Mouse (Mus musculus): ENCODE results near the gene Scn4a. TPM values are rescaled to one million over a fixed set of nuclear protein-coding genes. Genes with fewer than 3 reads are reported as not detected.
"Not testable (repeated sequence)": the region's sequence is repeated elsewhere in the genome, so short reads cannot be mapped to it uniquely, and the experiment has no call there.

The Scn4a gene
- total and polyA plus RNA-seq, 3 experiments: 11.9 to 22.8 (median 22.1) TPM

DNA sequence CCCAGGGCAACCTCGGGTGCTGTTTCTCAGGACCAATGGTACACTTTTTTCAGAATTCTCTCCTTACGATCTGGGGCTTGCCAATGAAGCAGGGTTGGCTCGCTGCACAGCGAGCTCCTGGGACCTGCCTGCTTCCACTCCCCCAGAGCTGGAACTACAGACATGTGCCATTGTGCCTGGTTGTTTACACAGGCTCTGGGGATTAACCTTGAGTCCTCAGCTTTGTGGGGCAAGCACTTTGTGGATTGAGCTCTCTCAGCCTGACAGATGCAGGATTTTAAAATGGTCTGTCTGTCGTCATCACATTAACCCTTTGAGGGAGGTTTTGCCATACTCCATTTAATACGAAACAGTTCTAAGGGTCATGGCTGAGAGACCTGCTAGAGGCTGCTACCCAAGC, 8.2 kb downstream of the Scn4a start:
- intact Hi-C loops (cut with DNase I): no loop called here
- no peaks in the 10 kb centered on the region for H3K27me3 ChIP-seq (ENCODE audit: control insufficient read depth, insufficient read depth, low read length)
- H3K9ac ChIP-seq (ENCODE audit: low read depth, low read length): no peak overlapping the region
- no peaks in the 10 kb centered on the region for H3K36me3 ChIP-seq (ENCODE audit: control insufficient read depth, insufficient read depth, low read length)
- TF ChIP-seq POLR2A (IDR thresholded peaks at IDR 0.05; ENCODE audit: insufficient read depth, low read depth, low read length) (no peak), CTCF (IDR thresholded peaks at IDR 0.05) (no peak), EP300 (IDR thresholded peaks at IDR 0.05; ENCODE audit: insufficient read depth, low read depth, low read length) (no peak)
- no peak overlapping the region for H3K27ac ChIP-seq
- H3K4me1 ChIP-seq (ENCODE audit: control insufficient read depth, insufficient read depth, low read length): no peaks in the 10 kb centered on the region
- H3K79me2 ChIP-seq (replicated peaks; ENCODE audit: control insufficient read depth, insufficient read depth, low read length): no peaks in the 10 kb centered on the region
- no peak overlapping the region for H3K4me3 ChIP-seq
- 61% methylated on average over 6 of the region's 6 CpGs for WGBS
- no peak for DNase-seq

- intact Hi-C loops (cut with DNase I): no loop called here
- 49% methylated on average over 9 of the region's 9 CpGs for WGBS
- Histone ChIP-seq H3K79me2 (replicated peaks; ENCODE audit: control insufficient read depth, insufficient read depth, low read length) (no peaks in the 10 kb centered on the region), H3K27me3 (ENCODE audit: control insufficient read depth, insufficient read depth, low read length) (no peaks in the 10 kb centered on the region), H3K4me3 (no peak overlapping the region), H3K4me1 (ENCODE audit: control insufficient read depth, insufficient read depth, low read length) (no peaks in the 10 kb centered on the region), H3K9ac (ENCODE audit: low read depth, low read length) (no peak overlapping the region), H3K27ac (no peak overlapping the region), H3K36me3 (ENCODE audit: control insufficient read depth, insufficient read depth, low read length) (no peaks in the 10 kb centered on the region)
- DNase-seq: no peak
- no peak for TF ChIP-seq CTCF (IDR thresholded peaks at IDR 0.05)
- TF ChIP-seq POLR2A (IDR thresholded peaks at IDR 0.05; ENCODE audit: insufficient read depth, low read depth, low read length): no peak
- no peak for TF ChIP-seq EP300 (IDR thresholded peaks at IDR 0.05; ENCODE audit: insufficient read depth, low read depth, low read length)
Observed at GRCm38 (mm10) chr11:106340990-106341520, 12.0 kb downstream of the Scn4a start.

DNA sequence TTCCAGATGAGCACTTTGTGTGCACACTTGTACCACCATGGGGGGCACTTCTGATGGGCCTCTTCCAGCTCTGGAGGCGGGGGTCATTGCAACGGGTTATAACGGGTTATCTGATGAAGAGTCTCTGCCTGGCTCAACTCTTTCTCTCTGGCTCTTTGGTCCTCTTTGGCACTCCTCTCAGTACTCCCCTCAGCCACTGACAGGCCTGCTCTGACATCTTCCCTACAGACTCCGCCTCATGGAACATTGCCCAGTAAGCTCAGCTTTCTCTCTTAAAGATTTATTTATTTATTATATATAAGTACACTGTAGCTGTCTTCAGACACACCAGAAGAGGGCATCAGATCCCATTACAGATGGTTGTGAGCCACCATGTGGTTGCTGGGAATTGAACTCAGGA, 13.8 kb downstream of the Scn4a start:
- H3K36me3 ChIP-seq (ENCODE audit: control insufficient read depth, insufficient read depth, low read length); H3K27me3 ChIP-seq (ENCODE audit: control insufficient read depth, insufficient read depth, low read length); H3K4me1 ChIP-seq (ENCODE audit: control insufficient read depth, insufficient read depth, low read length); DNase-seq; H3K27ac ChIP-seq; H3K79me2 ChIP-seq (replicated peaks; ENCODE audit: control insufficient read depth, insufficient read depth, low read length); H3K9ac ChIP-seq (ENCODE audit: low read depth, low read length); H3K4me3 ChIP-seq; intact Hi-C loops (cut with DNase I): not testable (repeated sequence)
- WGBS: 80% methylated on average over 4 of the region's 4 CpGs

- H3K4me1 ChIP-seq (ENCODE audit: control insufficient read depth, insufficient read depth, low read length): no peaks in the 10 kb centered on the region
- H3K4me3 ChIP-seq: no peak overlapping the region
- 87% methylated on average over 7 of the region's 7 CpGs for WGBS
- H3K79me2 ChIP-seq (replicated peaks; ENCODE audit: control insufficient read depth, insufficient read depth, low read length): no peaks in the 10 kb centered on the region
- no peak for DNase-seq
- intact Hi-C loops (cut with DNase I): no loop called here
- no peaks in the 10 kb centered on the region for H3K36me3 ChIP-seq (ENCODE audit: control insufficient read depth, insufficient read depth, low read length)
- no peak for TF ChIP-seq POLR2A (IDR thresholded peaks at IDR 0.05; ENCODE audit: insufficient read depth, low read depth, low read length)
- TF ChIP-seq CTCF (IDR thresholded peaks at IDR 0.05): no peak
- no peak for TF ChIP-seq EP300 (IDR thresholded peaks at IDR 0.05; ENCODE audit: insufficient read depth, low read depth, low read length)
- H3K27me3 ChIP-seq (ENCODE audit: control insufficient read depth, insufficient read depth, low read length): no peaks in the 10 kb centered on the region
- H3K27ac ChIP-seq: no peak overlapping the region
- H3K9ac ChIP-seq (ENCODE audit: low read depth, low read length): no peak overlapping the region
Observed at GRCm38 (mm10) chr11:106338870-106339269, 14.2 kb downstream of the Scn4a start.

- Histone ChIP-seq H3K9ac (ENCODE audit: low read depth, low read length) (no peak overlapping the region), H3K4me1 (ENCODE audit: control insufficient read depth, insufficient read depth, low read length) (no peaks in the 10 kb centered on the region), H3K79me2 (replicated peaks; ENCODE audit: control insufficient read depth, insufficient read depth, low read length) (no peaks in the 10 kb centered on the region), H3K27ac (no peak overlapping the region), H3K36me3 (ENCODE audit: control insufficient read depth, insufficient read depth, low read length) (no peaks in the 10 kb centered on the region), H3K4me3 (no peak overlapping the region), H3K27me3 (ENCODE audit: control insufficient read depth, insufficient read depth, low read length) (no peaks in the 10 kb centered on the region)
- 84% methylated on average over 5 of the region's 5 CpGs for WGBS
- no peak for DNase-seq
- intact Hi-C loops (cut with DNase I): no loop called here
- no peak for TF ChIP-seq EP300 (IDR thresholded peaks at IDR 0.05; ENCODE audit: insufficient read depth, low read depth, low read length)
- TF ChIP-seq POLR2A (IDR thresholded peaks at IDR 0.05; ENCODE audit: insufficient read depth, low read depth, low read length): no peak
- TF ChIP-seq CTCF (IDR thresholded peaks at IDR 0.05): no peak
Observed at GRCm38 (mm10) chr11:106338029-106338428, 15.1 kb downstream of the Scn4a start.

DNA sequence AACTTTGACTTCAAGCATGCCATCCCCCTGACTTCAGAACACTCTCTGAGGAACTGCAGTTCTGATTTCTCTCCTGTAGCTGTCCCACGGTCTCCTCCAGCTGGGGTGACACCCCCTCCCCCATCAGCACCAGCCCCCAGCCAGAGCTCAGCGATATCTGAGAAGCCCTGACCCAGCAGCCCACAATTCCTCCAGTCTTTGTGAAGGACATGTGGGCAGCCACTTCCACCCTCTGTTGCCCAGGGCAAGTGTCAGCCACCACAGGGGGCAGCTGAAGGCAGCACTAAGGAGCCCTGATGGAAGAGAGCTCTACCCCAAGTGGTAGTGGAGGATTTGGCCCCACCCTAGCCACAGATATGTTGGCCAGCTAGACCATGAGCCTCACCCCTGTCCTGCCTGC, 19.0 kb downstream of the Scn4a start:
- Histone ChIP-seq H3K4me1 (ENCODE audit: control insufficient read depth, insufficient read depth, low read length) (peaks cover 2% of the 10 kb centered on the region; the same call in 1 of the 2 replicates), H3K27me3 (ENCODE audit: control insufficient read depth, insufficient read depth, low read length) (no peaks in the 10 kb centered on the region), H3K36me3 (ENCODE audit: control insufficient read depth, insufficient read depth, low read length) (no peaks in the 10 kb centered on the region), H3K9ac (ENCODE audit: low read depth, low read length) (no peak overlapping the region), H3K27ac (no peak overlapping the region), H3K79me2 (replicated peaks; ENCODE audit: control insufficient read depth, insufficient read depth, low read length) (no peaks in the 10 kb centered on the region), H3K4me3 (no peak overlapping the region)
- 27% methylated on average over 2 of the region's 2 CpGs for WGBS
- no peak for TF ChIP-seq CTCF (IDR thresholded peaks at IDR 0.05)
- no peak for DNase-seq
- intact Hi-C loops (cut with DNase I): no loop called here
